Mouse (Mus musculus): ENCODE data around the gene Syt13. TPM values are rescaled to one million over a fixed set of nuclear protein-coding genes. Genes with fewer than 3 reads are reported as not detected.

Syt13 gene
- total RNA-seq, 1 experiment from 2014 or later: 0.76 TPM

Other genes starting within 250 kb of the Syt13 start
- 63.1 and 63.6 TPM in 2 replicates for gene Prdm11, start 131.1 kb downstream of the Syt13 start, total RNA-seq (2021)